Mouse (Mus musculus): ENCODE data around the gene Med20.

DNA sequence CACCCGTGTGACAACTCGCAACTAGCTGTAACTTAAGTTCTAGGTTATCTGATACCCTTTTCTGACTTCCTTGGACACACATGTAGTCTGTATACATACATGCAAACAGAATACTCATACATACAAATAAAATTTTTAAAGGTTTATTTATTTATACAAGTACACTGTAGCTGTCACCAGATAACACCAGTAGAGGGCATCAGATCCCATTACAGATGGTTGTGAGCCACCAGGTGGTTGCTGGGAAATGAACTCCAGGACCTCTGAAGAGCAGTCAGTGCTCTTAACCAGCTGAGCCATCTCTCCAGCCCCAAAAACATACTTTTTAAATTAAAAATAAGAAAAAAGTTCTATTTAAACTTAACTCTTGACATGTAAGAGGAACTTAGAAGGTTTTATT, 31.6 kb downstream of the Med20 start:
- TF ChIP-seq POLR2A (IDR thresholded peaks at IDR 0.05; ENCODE audit: low read depth, low read length) (no peak), CTCF (conservative IDR thresholded peaks at IDR 0.05; ENCODE audit: insufficient read depth, insufficient read length, low read depth, low read length) (0 out of 2 replicates have a peak, but pooled peaks have one; percentile 9)
